Mouse (Mus musculus) ES-Bruce4 (cell line): ENCODE results near the gene Plbd1.

Source experiments
- CTCF ChIP-seq: IDR thresholded peaks from one replicate; pipeline ENCODE4 v1.8.1; 2011; ENCODE audit warnings: low read depth, low read length
- POLR2A ChIP-seq: IDR thresholded peaks from one replicate; pipeline ENCODE4 v1.8.1; 2011; ENCODE audit warnings: low read length; ENCODE audit not compliant: insufficient read depth

DNA sequence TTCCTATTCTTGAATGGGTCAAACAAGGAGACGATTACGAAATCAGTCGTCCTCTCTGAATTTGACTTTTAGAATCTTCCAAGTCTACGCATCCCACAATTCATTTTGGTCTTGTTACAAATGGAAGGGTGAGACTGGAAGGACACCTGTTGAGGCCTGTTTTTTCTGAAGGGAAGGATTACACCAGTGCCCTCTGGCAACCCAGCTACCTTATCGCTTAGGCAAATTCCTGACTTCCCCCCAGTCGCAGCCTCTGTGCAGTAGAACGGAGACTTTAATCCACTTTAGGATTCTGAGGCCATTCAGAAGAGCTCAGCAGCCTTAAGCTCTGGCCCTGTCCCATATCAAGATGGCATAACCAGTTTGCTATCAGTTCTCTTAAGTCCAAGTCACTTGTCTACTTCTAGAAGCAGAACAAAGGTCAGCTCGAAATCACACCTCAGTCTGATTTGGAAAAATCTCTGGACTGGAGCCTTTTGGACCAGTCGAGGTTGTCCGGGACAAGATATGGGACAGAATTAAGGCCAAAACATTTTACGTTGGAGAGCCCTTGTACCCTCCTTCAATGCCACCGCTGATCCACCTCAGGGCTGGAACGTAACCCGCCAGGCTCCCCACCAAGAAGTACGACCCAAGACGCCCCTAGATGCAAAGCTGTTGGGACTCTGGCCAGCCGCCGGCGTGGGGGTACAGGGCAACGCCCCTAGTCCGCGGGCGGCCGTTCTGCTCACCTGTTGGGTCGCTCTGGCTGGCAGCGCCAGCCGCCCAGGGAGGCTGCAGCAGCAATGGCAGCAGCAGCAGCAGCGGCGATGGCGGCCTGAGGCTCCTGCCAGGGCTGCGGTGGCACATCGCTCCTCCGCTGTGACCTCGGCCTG is 660 bp downstream of the Plbd1 start:
- no peak for TF ChIP-seq CTCF
- no peak for TF ChIP-seq POLR2A
